Mouse (Mus musculus): ENCODE data around the gene Hyls1.

DNA sequence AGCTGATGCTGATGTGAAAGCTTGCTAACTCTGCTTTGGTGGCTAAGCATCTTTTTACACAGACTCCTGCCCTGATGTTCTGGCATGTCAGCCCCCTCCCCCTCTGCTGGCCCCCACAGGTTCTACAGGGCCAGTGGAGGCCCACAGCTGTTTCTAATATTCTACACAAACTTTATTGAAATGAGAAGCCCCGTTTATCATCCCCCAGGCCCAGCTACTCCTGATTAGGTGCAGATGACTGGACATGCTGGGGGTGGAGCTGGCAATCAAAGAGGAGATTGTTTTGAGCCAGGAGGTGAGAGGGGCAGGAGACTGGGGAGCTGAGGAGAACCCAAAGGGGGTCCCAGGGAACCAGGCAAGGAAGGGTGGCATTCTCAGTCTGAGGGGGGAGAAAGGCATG lies 40.4 kb downstream of the Hyls1 start:
- TF ChIP-seq GATA1 (IDR thresholded peaks at IDR 0.05; ENCODE audit: borderline replicate concordance, low read length), result no peak
- TF ChIP-seq FLI1 (IDR thresholded peaks at IDR 0.05; ENCODE audit: low read length), result no peak

Data from megakaryocyte, embryonic 14.5 days (primary cell).